Mouse (Mus musculus): ENCODE results near the gene Glb1l2.

- no peak for TF ChIP-seq CTCF (IDR thresholded peaks at IDR 0.05; ENCODE audit: low read depth, low read length)
- TF ChIP-seq POLR2A (IDR thresholded peaks at IDR 0.05; ENCODE audit: borderline replicate concordance, low read depth, low read length) = no peak
Observed at GRCm38 (mm10) chr9:26768181-26768580, 38.1 kb downstream of the Glb1l2 start.

Data from bone marrow macrophage, adult 2 months (primary cell).